Mouse (Mus musculus) heart, adult 2 months (tissue): ENCODE results near the gene Olfr464. TPM values are rescaled to one million over a fixed set of nuclear protein-coding genes. Genes with fewer than 3 reads are reported as not detected.

Experiments
- DNase-seq, 2 experiments: peaks; one replicate each; pipeline ENCODE4 v3.0.0; 2021
- H3K27ac ChIP-seq: fragments of 200-600 bp; 2 replicates; pipeline ENCODE4 v1.8.1; 2022
- H3K27me3 ChIP-seq: fragments of 200-500 bp; 2 replicates; pipeline ENCODE4 v1.6.1; 2012; ENCODE audit warnings: mild to moderate bottlenecking, low read length, inconsistent platforms, mixed read lengths; ENCODE audit not compliant: control insufficient read depth, insufficient read depth
- H3K36me3 ChIP-seq: fragments of 200-500 bp; 2 replicates; pipeline ENCODE4 v1.6.1; 2012; ENCODE audit warnings: low read length, inconsistent platforms; ENCODE audit not compliant: control insufficient read depth, insufficient read depth
- H3K4me1 ChIP-seq: fragments of 200-500 bp; 2 replicates; pipeline ENCODE4 v1.6.1; 2011; ENCODE audit warnings: low read length; ENCODE audit not compliant: control insufficient read depth, insufficient read depth
- H3K4me3 ChIP-seq: fragments of 200-600 bp; 2 replicates; pipeline ENCODE4 v1.8.1; 2022
- H3K79me2 ChIP-seq: fragments of 200-500 bp; replicated peaks from 2 replicates; pipeline ENCODE4 v1.6.1; 2012; ENCODE audit warnings: mild to moderate bottlenecking, inconsistent platforms, low read length, moderate library complexity, mixed read lengths; ENCODE audit not compliant: control insufficient read depth, insufficient read depth
- H3K9ac ChIP-seq: fragments of 200-500 bp; 2 replicates; pipeline ENCODE4 v1.6.1; 2012; ENCODE audit warnings: low read depth, mild to moderate bottlenecking, control low read depth, inconsistent platforms, low read length, mixed read lengths
- CTCF ChIP-seq: fragments of 200-600 bp; IDR thresholded peaks from 2 replicates; pipeline ENCODE4 v1.8.1; 2022; ENCODE audit warnings: antibody characterized with exemption, mild to moderate bottlenecking, moderate library complexity
- EP300 ChIP-seq: fragments of 200-500 bp; IDR thresholded peaks from 2 replicates; pipeline ENCODE4 v1.6.1; 2011; ENCODE audit warnings: low read depth, low read length, control low read depth; ENCODE audit not compliant: insufficient read depth
- POLR2A ChIP-seq: fragments of 200-500 bp; IDR thresholded peaks from 2 replicates; pipeline ENCODE4 v1.6.1; 2011; ENCODE audit warnings: mild to moderate bottlenecking, low read depth, low read length, control low read depth; ENCODE audit not compliant: insufficient read depth
- WGBS: fragments of 180-500 bp; shearing (Covaris S2); methylation state at CpG from one replicate; pipeline ENCODE4 v1.1.7; 2018; 5-methylcytosine and 5-hydroxymethylcytosine counted together
- intact Hi-C: fragments of 180-260 bp; cut with DNase I; formaldehyde crosslinking; loops from one replicate; pipeline ENCODE4 v1.15.1; 2025
- polyA plus RNA-seq: library from polyadenylated mRNA; depleted of rRNA; stranded (reverse); fragments of >200 nt; gene quantifications from 2 replicates; pipeline ENCODE4 v1.2.3, GENCODE M21; 2012
- total RNA-seq, 2 experiments: library from RNA; stranded (reverse); gene quantifications; 2 replicates each; pipeline ENCODE4 v1.2.3; 2021

Gene Olfr464
- total and polyA plus RNA-seq, 3 experiments = not detected

- intact Hi-C loops = no loop called here
- no peaks in the 10 kb centered on the region for H3K4me1 ChIP-seq
- no peak for DNase-seq
- H3K9ac ChIP-seq = no peak overlapping the region
- H3K36me3 ChIP-seq = no peaks in the 10 kb centered on the region
- H3K27me3 ChIP-seq = no peaks in the 10 kb centered on the region
- H3K4me3 ChIP-seq = no peak overlapping the region
- TF ChIP-seq CTCF = no peak
- TF ChIP-seq POLR2A = no peak
- TF ChIP-seq EP300 = no peak
- H3K27ac ChIP-seq = no peak overlapping the region
- no peaks in the 10 kb centered on the region for H3K79me2 ChIP-seq
- 68% methylated on average over 3 of the region's 3 CpGs for whole genome bisulfite sequencing
Observed at GRCm38 (mm10) chr11:87904331-87904730, 16.4 kb downstream of the Olfr464 start.

GRCm38 (mm10) chr11:87897287-87897686, 23.5 kb downstream of the Olfr464 start, which contains the start of gene Olfr463:
TSS of gene Olfr463 (minus strand) at chr11:87897387.
- Histone ChIP-seq H3K4me3 (no peak within 1 kb of the TSS), H3K9ac (no peak within 1 kb of the TSS), H3K36me3 (no peaks in the 10 kb centered on the region), H3K27ac (no peak within 1 kb of the TSS), H3K79me2 (no peaks in the 10 kb centered on the region), H3K27me3 (no peaks in the 10 kb centered on the region), H3K4me1 (no peaks in the 10 kb centered on the region)
- DNase-seq = no peak
- no peak for TF ChIP-seq POLR2A
- intact Hi-C loops = no loop called here

- no peak for TF ChIP-seq CTCF
- no peak for TF ChIP-seq POLR2A
- TF ChIP-seq EP300 = no peak
- 82% methylated on average over 6 of the region's 6 CpGs for WGBS
- peaks cover 2% of the 10 kb centered on the region; the same call in 1 of the 2 replicates for H3K27me3 ChIP-seq
- no peak within 1 kb of the TSS for H3K4me3 ChIP-seq
- no peaks in the 10 kb centered on the region for H3K36me3 ChIP-seq
- H3K27ac ChIP-seq = no peak within 1 kb of the TSS
- H3K4me1 ChIP-seq = no peaks in the 10 kb centered on the region
- no peak for DNase-seq
- intact Hi-C loops = no loop called here
- H3K79me2 ChIP-seq = no peaks in the 10 kb centered on the region
- H3K9ac ChIP-seq = no peak within 1 kb of the TSS
Observed at GRCm38 (mm10) chr11:87892168-87892567, 28.6 kb downstream of the Olfr464 start, which contains the start of gene Olfr462. TSS of gene Olfr462 (minus strand) at chr11:87892268.

GRCm38 (mm10) chr11:87884856-87885255, 35.9 kb downstream of the Olfr464 start:
- Histone ChIP-seq H3K9ac (no peak overlapping the region), H3K4me3 (no peak overlapping the region), H3K79me2 (no peaks in the 10 kb centered on the region), H3K36me3 (no peaks in the 10 kb centered on the region), H3K27me3 (no peaks in the 10 kb centered on the region; the same call in 1 of the 2 replicates), H3K27ac (no peak overlapping the region), H3K4me1 (no peaks in the 10 kb centered on the region)
- no peak for DNase-seq
- 73% methylated on average over 5 of the region's 5 CpGs for WGBS
- TF ChIP-seq POLR2A (no peak), EP300 (no peak), CTCF (no peak)
- intact Hi-C loops = no loop called here

- Histone ChIP-seq H3K27me3 (no peaks in the 10 kb centered on the region; the same call in 1 of the 2 replicates), H3K9ac (no peak overlapping the region), H3K27ac (no peak overlapping the region), H3K79me2 (no peaks in the 10 kb centered on the region), H3K4me1 (no peaks in the 10 kb centered on the region), H3K36me3 (no peaks in the 10 kb centered on the region), H3K4me3 (no peak overlapping the region)
- TF ChIP-seq CTCF (peak; percentile 68), EP300 (no peak)
- no peak for DNase-seq
- intact Hi-C loops = no loop called here
- 37% methylated on average over 5 of the region's 5 CpGs for WGBS
Observed at GRCm38 (mm10) chr11:87883493-87883892, 37.3 kb downstream of the Olfr464 start.

- Histone ChIP-seq H3K4me1 (no peaks in the 10 kb centered on the region), H3K9ac (no peak overlapping the region), H3K27me3 (no peaks in the 10 kb centered on the region), H3K4me3 (no peak overlapping the region), H3K27ac (no peak overlapping the region), H3K36me3 (no peaks in the 10 kb centered on the region), H3K79me2 (no peaks in the 10 kb centered on the region)
- 55% methylated on average over 4 of the region's 4 CpGs for WGBS
- intact Hi-C loops = no loop called here
- no peak for TF ChIP-seq POLR2A
- no peak for TF ChIP-seq EP300
- no peak for TF ChIP-seq CTCF
- DNase-seq = no peak
Observed at GRCm38 (mm10) chr11:87881714-87882113, 39.1 kb downstream of the Olfr464 start.

- intact Hi-C loops = no loop called here
Observed at GRCm38 (mm10) chr11:87879826-87880225, 40.9 kb downstream of the Olfr464 start.

More at GRCm38 (mm10) chr11:87879826-87880225, 40.9 kb downstream of the Olfr464 start:
- no peak overlapping the region for H3K4me3 ChIP-seq
- DNase-seq = no peak
- no peak for TF ChIP-seq CTCF
- no peak for TF ChIP-seq POLR2A
- no peak for TF ChIP-seq EP300
- H3K36me3 ChIP-seq = no peaks in the 10 kb centered on the region
- no peaks in the 10 kb centered on the region for H3K27me3 ChIP-seq
- no peaks in the 10 kb centered on the region for H3K4me1 ChIP-seq
- H3K79me2 ChIP-seq = no peaks in the 10 kb centered on the region
- 84% methylated on average over 9 of the region's 9 CpGs for WGBS
- no peak overlapping the region for H3K9ac ChIP-seq
- no peak overlapping the region for H3K27ac ChIP-seq
